Mouse (Mus musculus) adrenal gland, adult 18-20 months (tissue): ENCODE results near the gene Dapk1. TPM values are rescaled to one million over a fixed set of nuclear protein-coding genes. Genes with fewer than 3 reads are reported as not detected.

Experiments
- DNase-seq, 2 experiments: peaks; one replicate each; pipeline ENCODE4 v3.0.0; 2021 to 2022; ENCODE audit warnings: low spot score in 2 of 2
- total RNA-seq, 2 experiments: library from RNA; stranded (reverse); gene quantifications; 1 replicate in 1 of 2; 2 replicates in 1 of 2; pipeline ENCODE4 v1.2.3; 2021

Gene Dapk1
- total RNA-seq, 2 experiments from 2014 or later: 16.3 to 22.5 TPM

- DNase-seq: no peak
Measured at GRCm38 (mm10) chr13:60789466-60789865, 187.7 kb downstream of the Dapk1 start.

DNA sequence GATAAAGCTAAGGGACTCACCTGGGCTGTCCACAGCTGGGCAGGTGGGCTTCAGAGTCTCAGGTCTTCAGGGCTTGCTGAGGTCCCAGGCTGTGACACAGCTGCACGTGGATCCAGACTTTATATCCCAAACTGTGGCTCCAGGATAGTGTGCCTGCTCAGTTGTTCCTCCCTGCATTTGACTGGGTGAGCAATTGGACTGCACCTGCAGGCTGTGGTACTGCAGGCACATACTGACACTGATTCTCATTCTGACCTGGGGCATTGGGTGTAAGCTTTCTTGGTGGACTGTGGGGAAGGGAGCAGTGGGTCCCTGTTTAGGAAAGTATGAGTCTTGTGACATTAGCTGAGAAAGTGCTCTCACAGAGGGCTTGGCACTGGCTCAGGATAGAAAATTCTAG lies 201.0 kb downstream of the Dapk1 start, which contains the start of gene Ctsll3:
Gene Ctsll3 (minus strand): TSS at position 101 of the 400 bp plus-strand sequence.
- no peak for DNase-seq

- DNase-seq: no peak
Measured at GRCm38 (mm10) chr13:60809690-60810089, 207.9 kb downstream of the Dapk1 start.

DNA sequence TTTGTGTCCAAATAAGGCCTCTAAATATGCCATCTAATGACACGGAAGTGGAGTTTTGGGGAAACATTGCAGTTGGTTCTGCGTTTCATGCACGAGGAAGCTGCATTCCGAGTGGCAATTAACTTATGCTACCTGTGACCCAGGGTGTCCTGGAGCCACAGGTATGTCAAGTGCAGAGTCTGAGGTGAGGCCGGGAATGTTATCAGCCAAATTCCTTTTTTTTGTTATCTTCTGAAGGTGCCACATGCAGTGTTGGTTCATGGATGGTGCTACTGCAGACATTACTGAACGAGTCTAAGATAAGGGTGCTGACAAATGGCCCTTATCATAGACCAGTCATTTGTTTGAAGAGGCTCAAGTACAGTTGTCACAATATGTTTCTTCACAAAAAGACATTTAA lies 211.0 kb downstream of the Dapk1 start:
- no peak for DNase-seq

Other genes starting within 250 kb of the Dapk1 start
- not detected for gene BC051665, start 184.4 kb downstream of the Dapk1 start, total RNA-seq
- not detected for gene Ctsll3, start 200.9 kb downstream of the Dapk1 start, total RNA-seq